Mouse (Mus musculus) ES-Bruce4 (cell line): Measurements from ENCODE around the gene Brdt.

Experiments
- CTCF ChIP-seq: IDR thresholded peaks from one replicate; pipeline ENCODE4 v1.8.1; 2011; ENCODE audit warnings: low read depth, low read length
- EP300 ChIP-seq: IDR thresholded peaks from 2 replicates; pipeline ENCODE4 v1.6.1; 2011; ENCODE audit warnings: low read depth, low read length; ENCODE audit not compliant: insufficient read depth

DNA sequence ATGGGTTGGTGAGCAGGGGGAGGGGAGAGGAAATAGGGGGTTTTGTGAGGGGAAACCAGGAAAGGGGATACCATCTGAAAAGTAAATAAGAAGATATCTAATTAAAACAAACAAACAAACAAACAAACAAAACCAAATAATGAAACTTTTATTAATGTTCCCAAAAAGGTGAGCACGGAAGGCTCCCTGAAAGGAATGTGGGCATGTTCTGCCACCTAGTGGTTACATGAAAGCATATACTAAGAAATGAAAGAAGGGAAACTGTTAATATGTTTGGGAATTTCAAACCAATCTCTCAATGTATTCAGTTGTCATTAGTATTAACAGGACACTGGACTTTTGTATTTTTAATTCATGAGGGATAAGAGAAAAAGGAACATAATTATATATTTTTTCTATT lies 10.3 kb upstream of the Brdt start:
- TF ChIP-seq CTCF (peak; percentile 13), EP300 (no peak)
